Mouse (Mus musculus): Measurements from ENCODE around the gene Vmn1r3. TPM values are rescaled to one million over a fixed set of nuclear protein-coding genes. Genes with fewer than 3 reads are reported as not detected.

The Vmn1r3 gene
- total RNA-seq, 4 experiments from 2014 or later = not detected

Other genes with a start within 250 kb of the Vmn1r3 start
- not detected for gene Vmn1r2, start 18.0 kb downstream of the Vmn1r3 start, total RNA-seq (2022)

Data from layer of hippocampus, adult 8-10 months (tissue).